Mouse (Mus musculus) kidney, adult 2 months (tissue): ENCODE results near the gene She.

Source experiments
- CTCF ChIP-seq: fragments of 200-500 bp; conservative IDR thresholded peaks from 2 replicates; pipeline ENCODE4 v1.5.1; 2011; ENCODE audit warnings: low read depth, mild to moderate bottlenecking, control low read depth, low read length, moderate library complexity, mixed read lengths; ENCODE audit not compliant: insufficient read depth, insufficient read length
- POLR2A ChIP-seq: fragments of 200-500 bp; IDR thresholded peaks from one replicate; pipeline ENCODE4 v1.6.1; 2011; ENCODE audit warnings: low read depth, low read length, control low read depth

DNA sequence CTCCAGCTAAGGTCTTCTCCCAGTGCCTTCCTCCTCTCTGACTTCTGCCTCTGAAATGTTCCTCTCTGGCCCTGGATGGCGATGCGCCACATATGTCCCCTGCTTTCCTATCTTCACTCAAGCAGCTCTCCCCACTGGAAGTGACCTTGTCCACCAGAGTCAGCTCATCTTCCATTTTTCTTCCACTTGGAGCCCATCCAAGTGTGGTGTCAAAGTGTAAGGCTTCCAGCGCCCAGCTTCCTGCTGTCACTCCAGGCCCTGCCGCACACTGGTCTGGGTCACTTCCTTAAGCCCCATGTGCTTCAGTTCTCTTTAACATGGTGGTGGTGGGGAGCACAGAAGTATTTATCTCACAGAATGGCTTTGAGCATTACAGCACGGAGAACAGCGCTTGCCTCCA lies 16.4 kb downstream of the She start:
- TF ChIP-seq CTCF (no peak), POLR2A (no peak)
